Mouse (Mus musculus) embryonic stem cell, embryonic (primary cell): Measurements from ENCODE around the gene Cradd.

Experiments
- CTCF ChIA-PET, 4 experiments: fragments of 300-600 bp in 2 of 4; fragments of 350-600 bp in 2 of 4; sonication (Branson Sonifier 250); formaldehyde crosslinking; loops; one replicate each; lab custom pipeline; 2022; ENCODE audit warnings: inconsistent platforms in 2 of 4; lab: Charles Lee
- POLR2A ChIA-PET, 4 experiments: fragments of 300-600 bp in 2 of 4; fragments of 350-600 bp in 2 of 4; sonication (Branson Sonifier 250); formaldehyde crosslinking; loops; one replicate each; lab custom pipeline; 2022; ENCODE audit warnings: antibody characterized with exemption in 4 of 4, inconsistent platforms in 1 of 4; lab: Charles Lee

Cradd gene

DNA sequence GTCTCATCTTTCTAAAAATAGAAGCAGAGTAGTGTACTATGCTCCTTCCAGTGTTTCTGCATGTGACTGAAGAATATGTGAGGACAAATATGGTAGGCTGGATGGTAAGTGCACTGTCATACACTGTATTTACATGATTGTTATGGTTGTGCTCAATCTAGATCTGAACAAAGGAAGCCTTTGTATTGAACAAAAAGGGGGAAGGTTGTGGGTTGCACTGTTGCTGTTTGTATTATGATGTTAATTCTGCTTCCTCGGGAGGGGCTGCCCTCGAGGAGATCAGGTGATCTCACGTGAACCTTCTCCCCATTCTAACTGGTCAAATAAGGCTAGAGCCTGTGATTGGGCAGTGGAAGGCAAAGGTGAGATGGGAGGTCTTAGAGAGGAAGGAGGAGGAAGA, 103.4 kb downstream of the Cradd start:
- ChIA-PET POLR2A (interaction anchor here in 2 of 4 experiments (0.9 to 2.4 kb wide), 7 partner anchors 16 to 92 kb away, joined by 3 to 14 read pairs (median 5); no protein-coding TSS in a partner anchor), CTCF (interaction anchor here in 1 of 4 experiments (0.6 kb wide), 1 partner anchor 859 kb away, joined by 4 read pairs; no protein-coding TSS in a partner anchor)

DNA sequence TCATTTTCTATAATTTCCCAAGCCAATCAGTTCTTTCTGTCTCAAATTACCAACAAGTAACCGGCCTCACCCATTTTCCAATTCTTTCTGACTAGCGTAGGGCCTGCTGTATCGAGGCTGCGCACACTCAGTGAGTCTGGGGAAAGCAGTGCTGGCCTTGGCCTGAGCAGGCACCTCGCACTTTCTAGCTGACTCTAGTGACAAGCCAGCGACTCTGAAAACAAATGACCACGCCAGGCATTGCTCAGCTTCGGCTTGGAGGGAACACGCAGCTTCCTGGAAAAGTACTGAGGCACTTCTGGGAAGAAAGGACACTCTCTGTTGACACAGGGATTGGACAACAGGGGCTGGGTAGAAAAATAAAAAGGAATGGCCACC, 105.3 kb downstream of the Cradd start:
- ChIA-PET CTCF (interaction anchor here in 2 of 4 experiments (0.5 to 0.6 kb wide), 2 partner anchors 63 to 85 kb away, joined by 3 to 6 read pairs; no protein-coding TSS in a partner anchor), POLR2A (interaction anchor here (0.5 to 2.2 kb wide), 20 partner anchors 12 to 275 kb away, joined by 3 to 15 read pairs (median 5); partner anchors contain the start of gene Socs2 (in 1 of the 4))

- ChIA-PET POLR2A (interaction anchor here in 3 of 4 experiments (0.6 to 2.2 kb wide), 34 partner anchors 9 to 346 kb away, joined by 3 to 15 read pairs (median 4); partner anchors contain the start of genes Nudt4 (in 1 of the 3) and Socs2 (in 1 of the 3)), CTCF (interaction anchor here in 3 of 4 experiments (0.5 to 0.6 kb wide), 4 partner anchors 30 to 139 kb away, joined by 3 to 6 read pairs (median 3); no protein-coding TSS in a partner anchor)
Observed at GRCm38 (mm10) chr10:95217956-95218682, 105.8 kb downstream of the Cradd start.

DNA sequence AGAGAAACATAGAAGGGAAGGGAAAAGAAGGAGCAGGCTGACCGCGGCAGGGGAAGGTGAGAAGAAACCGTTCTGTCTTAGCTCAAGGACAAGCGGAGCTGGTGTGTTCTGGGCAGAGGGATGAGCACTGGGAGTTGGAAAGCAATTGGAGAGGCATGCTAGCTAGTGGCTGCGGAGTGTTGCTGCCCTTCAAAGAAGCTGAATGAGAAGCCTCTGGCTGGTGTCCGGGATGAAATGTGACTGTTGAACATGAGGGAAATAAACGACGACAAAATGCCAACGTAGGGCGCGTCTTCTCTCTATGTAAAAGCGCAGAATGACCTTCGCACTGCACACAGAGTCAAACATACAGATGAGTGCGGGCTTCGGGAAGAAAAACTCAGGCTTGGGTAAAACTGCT, 108.6 kb downstream of the Cradd start:
- ChIA-PET POLR2A (interaction anchor here in 2 of 4 experiments (0.6 to 2.7 kb wide), 10 partner anchors 8 to 376 kb away, joined by 3 to 15 read pairs (median 3); no protein-coding TSS in a partner anchor), CTCF (interaction anchor here in 1 of 4 experiments (1.0 kb wide), 1 partner anchor 12 kb away, joined by 3 read pairs; no protein-coding TSS in a partner anchor)

GRCm38 (mm10) chr10:95213820-95214219, 110.1 kb downstream of the Cradd start:
- ChIA-PET CTCF (interaction anchor here in 1 of 4 experiments (0.6 kb wide), 1 partner anchor 100 kb away, joined by 8 read pairs; no protein-coding TSS in a partner anchor), POLR2A (interaction anchor here in 3 of 4 experiments (0.8 to 2.7 kb wide), 14 partner anchors 8 to 350 kb away, joined by 3 to 15 read pairs (median 4); partner anchors contain the start of genes Nudt4 (in 1 of the 3) and Socs2 (in 1 of the 3))

GRCm38 (mm10) chr10:95213311-95213710, 110.6 kb downstream of the Cradd start:
- POLR2A ChIA-PET, result interaction anchor here (0.5 to 2.7 kb wide), 11 partner anchors 9 to 724 kb away, joined by 3 to 15 read pairs (median 5); no protein-coding TSS in a partner anchor
- CTCF ChIA-PET, result interaction anchor here in 2 of 4 experiments (0.5 to 0.6 kb wide), 2 partner anchors 101 to 222 kb away, joined by 3 to 8 read pairs; no protein-coding TSS in a partner anchor

DNA sequence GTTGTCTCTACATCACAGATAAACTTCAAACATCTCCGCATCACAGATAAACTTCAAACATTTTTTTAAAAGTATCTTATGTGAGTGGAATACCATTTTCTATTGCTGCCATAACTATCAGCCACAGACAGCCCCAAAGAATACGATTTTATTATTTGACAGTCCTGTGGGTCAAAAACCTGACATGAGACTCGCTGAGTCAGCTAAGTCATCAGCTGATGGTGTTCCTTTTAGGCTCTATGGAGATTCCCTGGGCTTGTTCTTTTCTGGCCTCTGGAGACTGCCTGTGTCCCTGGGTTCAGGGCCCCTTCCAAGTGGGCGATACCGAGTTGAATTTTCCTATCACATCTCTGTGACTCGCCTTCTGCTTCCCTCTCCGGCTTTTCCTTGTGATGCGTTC, 112.3 kb downstream of the Cradd start:
- CTCF ChIA-PET, result interaction anchor here in 1 of 4 experiments (0.6 kb wide), 1 partner anchor 817 kb away, joined by 3 read pairs; no protein-coding TSS in a partner anchor
- POLR2A ChIA-PET, result interaction anchor here in 2 of 4 experiments (1.1 to 1.3 kb wide), 3 partner anchors 9 to 206 kb away, joined by 3 read pairs; partner anchors contain the start of gene Socs2 (in 1 of the 2)

GRCm38 (mm10) chr10:95210664-95211372, 113.1 kb downstream of the Cradd start:
- ChIA-PET CTCF (no interaction called here), POLR2A (interaction anchor here in 1 of 4 experiments (1.2 to 1.3 kb wide), 2 partner anchors 8 to 12 kb away, joined by 3 read pairs; no protein-coding TSS in a partner anchor)

GRCm38 (mm10) chr10:95210167-95210566, 113.8 kb downstream of the Cradd start:
- ChIA-PET CTCF (no interaction called here), POLR2A (interaction anchor here in 1 of 4 experiments (0.9 kb wide), 1 partner anchor 10 kb away, joined by 3 read pairs; no protein-coding TSS in a partner anchor)

DNA sequence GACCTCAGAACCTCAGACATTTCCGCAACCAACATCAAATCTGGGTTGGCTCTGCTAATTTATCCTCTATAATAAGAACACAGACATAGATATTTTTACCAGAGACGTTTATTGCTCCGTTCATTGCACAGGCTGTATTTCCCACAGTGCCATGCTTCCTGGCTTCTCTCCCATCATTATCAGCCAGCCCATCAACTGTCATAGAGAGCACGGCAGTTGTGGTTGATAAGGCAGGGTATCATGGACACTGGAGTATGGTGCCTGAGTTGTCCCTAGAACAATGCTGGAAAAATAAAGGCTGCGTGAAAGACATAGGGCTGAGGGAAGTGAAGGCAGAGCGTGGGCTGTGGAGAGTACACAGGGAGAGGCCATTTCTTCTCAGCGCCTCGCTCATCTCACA, 116.5 kb downstream of the Cradd start:
- POLR2A ChIA-PET, result interaction anchor here in 1 of 4 experiments (0.6 kb wide), 1 partner anchor 215 kb away, joined by 3 read pairs; no protein-coding TSS in a partner anchor
- CTCF ChIA-PET, result no interaction called here

DNA sequence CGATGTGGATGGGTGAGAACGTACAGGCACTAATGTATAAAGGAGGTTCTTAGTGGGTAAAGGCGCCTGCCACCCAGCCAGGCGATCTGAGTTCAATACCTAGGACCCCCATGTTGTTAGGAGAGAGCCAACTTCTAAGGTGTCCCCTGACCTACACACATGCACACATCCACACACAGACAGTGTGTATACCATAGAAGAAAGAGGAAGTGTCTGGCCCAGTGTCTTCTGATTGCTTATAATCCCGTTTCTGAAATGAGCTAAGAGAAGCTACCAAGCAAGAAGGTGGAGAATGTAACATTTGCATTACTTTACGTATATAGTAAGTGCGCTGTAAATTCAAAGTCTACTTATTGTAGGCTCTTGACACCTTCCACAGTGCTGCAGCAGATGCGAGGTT, 122.4 kb downstream of the Cradd start:
- ChIA-PET POLR2A (interaction anchor here in 2 of 4 experiments (0.7 to 1.1 kb wide), 2 partner anchors 21 to 111 kb away, joined by 3 read pairs; no protein-coding TSS in a partner anchor), CTCF (no interaction called here)

DNA sequence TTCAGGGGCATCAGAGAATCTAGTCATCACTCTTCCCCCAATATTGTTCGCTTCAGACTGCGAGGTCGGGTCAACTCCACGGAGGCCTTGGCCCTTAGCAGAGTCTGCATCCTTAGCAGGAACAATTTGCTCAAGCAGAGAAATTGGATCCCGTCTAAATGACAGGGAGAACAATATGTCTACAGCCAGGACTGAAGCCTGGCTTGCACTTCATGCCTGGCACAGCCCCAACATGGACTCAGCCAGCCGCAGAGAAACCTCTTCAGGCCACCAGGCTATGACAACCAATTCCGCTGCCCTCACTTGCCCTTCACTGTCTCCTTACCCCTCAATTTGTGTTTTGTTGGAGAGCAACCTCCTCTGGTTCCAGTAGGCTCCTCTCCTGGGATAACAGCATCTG, 123.6 kb downstream of the Cradd start:
- CTCF ChIA-PET, result no interaction called here
- POLR2A ChIA-PET, result no interaction called here

GRCm38 (mm10) chr10:95199541-95200269, 124.2 kb downstream of the Cradd start:
- CTCF ChIA-PET, result interaction anchor here in 1 of 4 experiments (0.5 kb wide), 1 partner anchor 39 kb away, joined by 4 read pairs; no protein-coding TSS in a partner anchor
- POLR2A ChIA-PET, result interaction anchor here in 1 of 4 experiments (0.7 kb wide), 1 partner anchor 23 kb away, joined by 3 read pairs; no protein-coding TSS in a partner anchor

GRCm38 (mm10) chr10:95197377-95197776, 126.6 kb downstream of the Cradd start:
- CTCF ChIA-PET, result interaction anchor here in 1 of 4 experiments (1.2 kb wide), 1 partner anchor 206 kb away, joined by 3 read pairs; no protein-coding TSS in a partner anchor
- POLR2A ChIA-PET, result interaction anchor here in 2 of 4 experiments (0.7 to 1.4 kb wide), 7 partner anchors 9 to 116 kb away, joined by 3 to 9 read pairs (median 3); no protein-coding TSS in a partner anchor

- POLR2A ChIA-PET, result no interaction called here
Observed at GRCm38 (mm10) chr10:95195719-95196118, 128.2 kb downstream of the Cradd start.

GRCm38 (mm10) chr10:95194776-95195175, 129.2 kb downstream of the Cradd start:
- ChIA-PET CTCF (no interaction called here), POLR2A (interaction anchor here in 1 of 4 experiments (0.8 kb wide), 1 partner anchor 278 kb away, joined by 3 read pairs; no protein-coding TSS in a partner anchor)

More at GRCm38 (mm10) chr10:95195719-95196118, 128.2 kb downstream of the Cradd start:
- CTCF ChIA-PET, result interaction anchor here in 1 of 4 experiments (0.9 kb wide), 1 partner anchor 79 kb away, joined by 3 read pairs; no protein-coding TSS in a partner anchor

- ChIA-PET POLR2A (interaction anchor here in 2 of 4 experiments (0.6 to 1.4 kb wide), 2 partner anchors 9 to 35 kb away, joined by 3 to 4 read pairs; no protein-coding TSS in a partner anchor), CTCF (no interaction called here)
Observed at GRCm38 (mm10) chr10:95193875-95194281, 130.1 kb downstream of the Cradd start.
